Mouse (Mus musculus) R1 (cell line): ENCODE measurements around the gene D630003M21Rik.
A peak's percentile ranks its signal among the peaks of the same experiment; 100 is the strongest.

Experiments used
- DNase-seq: peaks from one replicate; pipeline ENCODE4 v3.0.0-alpha.2; 2018; ENCODE audit warnings: low read depth, low spot score

D630003M21Rik gene

GRCm38 (mm10) chr2:158167496-158168205 is 61.4 kb downstream of the D630003M21Rik start:
- DNase-seq, result no peak

- no peak for DNase-seq
Measured at GRCm38 (mm10) chr2:158166628-158167027, 62.4 kb downstream of the D630003M21Rik start.

- DNase-seq, result no peak
Measured at GRCm38 (mm10) chr2:158165776-158166175, 63.2 kb downstream of the D630003M21Rik start.

- no peak for DNase-seq
Measured at GRCm38 (mm10) chr2:158163034-158163433, 66.0 kb downstream of the D630003M21Rik start.

GRCm38 (mm10) chr2:158161761-158162160 is 67.3 kb downstream of the D630003M21Rik start:
- DNase-seq, result no peak

- DNase-seq, result no peak
Measured at GRCm38 (mm10) chr2:158159376-158160235, 69.4 kb downstream of the D630003M21Rik start.

GRCm38 (mm10) chr2:158157654-158158053 is 71.4 kb downstream of the D630003M21Rik start:
- DNase-seq, result no peak

- DNase-seq, result no peak
Measured at GRCm38 (mm10) chr2:158156487-158156886, 72.5 kb downstream of the D630003M21Rik start.

- DNase-seq, result no peak
Measured at GRCm38 (mm10) chr2:158155615-158156014, 73.4 kb downstream of the D630003M21Rik start.

GRCm38 (mm10) chr2:158155101-158155500 is 73.9 kb downstream of the D630003M21Rik start:
- peak; percentile 92 for DNase-seq

- DNase-seq, result peak; percentile 90
Measured at GRCm38 (mm10) chr2:158154641-158155040, 74.4 kb downstream of the D630003M21Rik start.

GRCm38 (mm10) chr2:158153728-158154343 is 75.2 kb downstream of the D630003M21Rik start:
- peak; percentile 86 for DNase-seq

GRCm38 (mm10) chr2:158152685-158153309 is 76.2 kb downstream of the D630003M21Rik start:
- peak; percentile 92 for DNase-seq

- peak; percentile 63 for DNase-seq
Measured at GRCm38 (mm10) chr2:158151077-158151476, 77.9 kb downstream of the D630003M21Rik start.

- no peak for DNase-seq
Measured at GRCm38 (mm10) chr2:158146971-158147370, 82.1 kb downstream of the D630003M21Rik start.

GRCm38 (mm10) chr2:158146223-158146622 is 82.8 kb downstream of the D630003M21Rik start, which contains the start of gene Tgm2:
Gene Tgm2 (minus strand): TSS chr2:158146436.
- peak; percentile 77 for DNase-seq

GRCm38 (mm10) chr2:158145528-158146065 is 83.4 kb downstream of the D630003M21Rik start:
- no peak for DNase-seq

- DNase-seq, result no peak
Measured at GRCm38 (mm10) chr2:158144750-158145527, 84.1 kb downstream of the D630003M21Rik start.

- DNase-seq, result no peak
Measured at GRCm38 (mm10) chr2:158144263-158144662, 84.8 kb downstream of the D630003M21Rik start.

- DNase-seq, result no peak
Measured at GRCm38 (mm10) chr2:158143816-158144215, 85.2 kb downstream of the D630003M21Rik start.
